Mouse (Mus musculus): ENCODE data around the gene Zc3h18. TPM values are rescaled to one million over a fixed set of nuclear protein-coding genes. Genes with fewer than 3 reads are reported as not detected.

Zc3h18 gene
- polyA plus RNA-seq, 1 experiment from 2014 or later, result 46.8 TPM

DNA sequence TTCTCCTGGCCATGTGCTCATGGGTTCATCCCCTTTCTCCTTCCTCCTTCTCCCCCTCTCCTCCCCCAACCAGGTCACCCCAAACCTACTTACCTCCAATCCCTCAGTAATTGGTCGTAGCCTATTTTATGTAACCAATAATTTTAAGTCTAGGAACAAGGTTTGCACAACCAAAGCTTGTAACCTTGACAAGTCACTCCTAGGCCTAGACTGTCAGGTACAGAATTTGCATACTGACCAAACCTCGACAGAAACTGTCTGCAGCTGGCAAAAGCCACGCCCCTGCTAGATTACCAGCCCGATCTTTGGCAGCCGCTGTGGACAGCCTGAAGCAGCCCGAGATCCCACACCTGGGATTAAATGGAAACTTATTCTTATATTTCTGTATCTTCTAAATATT lies 4.7 kb upstream of the Zc3h18 start:
- no peaks in the 10 kb centered on the region for H3K36me3 ChIP-seq
- H3K27ac ChIP-seq, result no peak overlapping the region
- no peaks in the 10 kb centered on the region for H3K9me3 ChIP-seq
- H3K9ac ChIP-seq, result no peak overlapping the region
- ATAC-seq (ENCODE audit: insufficient number of reproducible peaks, low FRiP score, low TSS enrichment, low read depth), result no peak
- no peaks in the 10 kb centered on the region for H3K27me3 ChIP-seq
- H3K4me3 ChIP-seq, result no peak overlapping the region
- H3K4me2 ChIP-seq, result no peak overlapping the region
- 62% methylated on average over 6 of the region's 6 CpGs for WGBS
- peaks cover 12% of the 10 kb centered on the region; the same call in 1 of the 2 replicates for H3K4me1 ChIP-seq

- H3K27me3 ChIP-seq, result no peaks in the 10 kb centered on the region
- no peak overlapping the region for H3K4me3 ChIP-seq
- 89% methylated on average over 7 of the region's 7 CpGs for WGBS
- peaks cover 19% of the 10 kb centered on the region for H3K4me1 ChIP-seq
- no peaks in the 10 kb centered on the region for H3K9me3 ChIP-seq
- H3K9ac ChIP-seq, result no peak overlapping the region
- no peak overlapping the region for H3K27ac ChIP-seq
- H3K36me3 ChIP-seq, result peaks cover 12% of the 10 kb centered on the region
- no peak overlapping the region for H3K4me2 ChIP-seq
- no peak for ATAC-seq (ENCODE audit: insufficient number of reproducible peaks, low FRiP score, low TSS enrichment, low read depth)
Observed at GRCm38 (mm10) chr8:122375320-122375719, 1.1 kb upstream of the Zc3h18 start.

- H3K9me3 ChIP-seq, result no peaks in the 10 kb centered on the region
- no peaks in the 10 kb centered on the region for H3K27me3 ChIP-seq
- H3K36me3 ChIP-seq, result peaks cover 17% of the 10 kb centered on the region
- no peak for ATAC-seq (ENCODE audit: insufficient number of reproducible peaks, low FRiP score, low TSS enrichment, low read depth)
- H3K27ac ChIP-seq, result peak overlapping the region; percentile 63
- 0 out of 2 replicates have a peak overlapping the region, but pooled peaks have one; percentile 10 for H3K9ac ChIP-seq
- peaks cover 19% of the 10 kb centered on the region for H3K4me1 ChIP-seq
- peak overlapping the region; percentile 85 for H3K4me3 ChIP-seq
- peak overlapping the region; percentile 74 for H3K4me2 ChIP-seq
- 16% methylated on average over 13 of the region's 13 CpGs for WGBS
Observed at GRCm38 (mm10) chr8:122375751-122376364, 551 bp upstream of the Zc3h18 start.

DNA sequence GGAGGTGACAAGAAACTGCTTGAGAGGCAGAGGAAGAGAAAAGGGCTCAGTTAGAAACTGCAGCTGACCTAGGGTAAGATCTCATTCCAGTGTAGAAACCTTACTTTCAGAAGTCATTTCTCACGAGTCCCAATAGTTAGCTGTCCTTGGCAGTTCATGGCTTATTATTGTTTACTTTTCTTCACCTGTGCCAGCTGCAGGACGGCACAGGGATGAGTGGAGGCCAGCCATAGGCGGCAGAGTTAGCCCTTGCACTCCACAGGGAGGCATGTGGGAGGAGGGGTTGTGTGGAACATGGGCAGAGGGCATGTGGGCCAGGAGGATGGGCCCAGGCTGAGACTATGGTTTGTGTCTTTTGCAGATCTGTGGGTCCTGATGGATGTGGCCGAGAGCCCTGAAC lies 6.6 kb downstream of the Zc3h18 start:
- Histone ChIP-seq H3K9ac (no peak overlapping the region), H3K4me3 (no peak overlapping the region), H3K4me1 (peaks cover 6% of the 10 kb centered on the region), H3K36me3 (peaks cover 68% of the 10 kb centered on the region), H3K9me3 (no peaks in the 10 kb centered on the region), H3K27ac (no peak overlapping the region), H3K27me3 (no peaks in the 10 kb centered on the region), H3K4me2 (no peak overlapping the region)
- no peak for ATAC-seq (ENCODE audit: insufficient number of reproducible peaks, low FRiP score, low TSS enrichment, low read depth)
- WGBS, result 74% methylated on average over 4 of the region's 4 CpGs

- Histone ChIP-seq H3K27ac (no peak overlapping the region), H3K4me3 (no peak overlapping the region), H3K4me1 (no peaks in the 10 kb centered on the region), H3K36me3 (peaks cover 90% of the 10 kb centered on the region), H3K9ac (no peak overlapping the region), H3K27me3 (no peaks in the 10 kb centered on the region), H3K4me2 (no peak overlapping the region), H3K9me3 (no peaks in the 10 kb centered on the region)
- no peak for ATAC-seq (ENCODE audit: insufficient number of reproducible peaks, low FRiP score, low TSS enrichment, low read depth)
- 85% methylated on average over 3 of the region's 3 CpGs for WGBS
Observed at GRCm38 (mm10) chr8:122389357-122389756, 12.9 kb downstream of the Zc3h18 start.

DNA sequence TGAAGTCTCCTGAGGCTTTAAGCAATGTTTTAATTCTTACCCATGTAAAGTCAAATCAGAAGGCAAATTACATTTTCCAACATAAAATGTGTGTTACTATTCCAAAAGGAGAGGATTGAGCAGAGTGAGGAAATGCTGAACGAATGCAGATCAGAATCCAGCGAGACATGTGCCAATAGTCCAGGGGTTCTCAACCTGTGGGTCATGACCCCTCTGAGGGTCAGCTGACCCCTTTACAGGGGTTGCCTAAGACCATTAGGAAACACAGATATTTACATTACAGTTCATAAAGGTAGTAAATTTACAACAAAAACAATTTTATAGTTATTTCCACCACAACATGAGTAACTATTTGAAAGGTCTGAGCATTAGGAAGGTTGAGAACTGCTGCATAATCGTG lies 14.3 kb downstream of the Zc3h18 start:
- Histone ChIP-seq H3K9me3 (no peaks in the 10 kb centered on the region), H3K27ac (no peak overlapping the region), H3K4me2 (no peak overlapping the region), H3K36me3 (peaks cover 91% of the 10 kb centered on the region), H3K4me1 (no peaks in the 10 kb centered on the region), H3K27me3 (no peaks in the 10 kb centered on the region), H3K4me3 (no peak overlapping the region), H3K9ac (no peak overlapping the region)
- 90% methylated on average over 3 of the region's 3 CpGs for WGBS
- ATAC-seq (ENCODE audit: insufficient number of reproducible peaks, low FRiP score, low TSS enrichment, low read depth), result no peak

GRCm38 (mm10) chr8:122393717-122394116 lies 17.3 kb downstream of the Zc3h18 start:
- H3K9ac ChIP-seq, result no peak overlapping the region
- no peak overlapping the region for H3K27ac ChIP-seq
- no peak overlapping the region for H3K4me3 ChIP-seq
- no peaks in the 10 kb centered on the region for H3K27me3 ChIP-seq
- no peaks in the 10 kb centered on the region for H3K9me3 ChIP-seq
- no peak overlapping the region for H3K4me2 ChIP-seq
- no peaks in the 10 kb centered on the region for H3K4me1 ChIP-seq
- no peak for ATAC-seq (ENCODE audit: insufficient number of reproducible peaks, low FRiP score, low TSS enrichment, low read depth)
- peaks cover 84% of the 10 kb centered on the region for H3K36me3 ChIP-seq

GRCm38 (mm10) chr8:122395291-122395690 lies 18.9 kb downstream of the Zc3h18 start:
- H3K4me2 ChIP-seq, result no peak overlapping the region
- H3K9me3 ChIP-seq, result no peaks in the 10 kb centered on the region
- H3K27me3 ChIP-seq, result no peaks in the 10 kb centered on the region
- peaks cover 86% of the 10 kb centered on the region for H3K36me3 ChIP-seq
- no peak for ATAC-seq (ENCODE audit: insufficient number of reproducible peaks, low FRiP score, low TSS enrichment, low read depth)
- 83% methylated on average over 6 of the region's 6 CpGs for WGBS
- no peaks in the 10 kb centered on the region for H3K4me1 ChIP-seq
- H3K27ac ChIP-seq, result no peak overlapping the region
- H3K4me3 ChIP-seq, result no peak overlapping the region
- no peak overlapping the region for H3K9ac ChIP-seq

- Histone ChIP-seq H3K27me3 (no peaks in the 10 kb centered on the region), H3K4me3 (no peak overlapping the region), H3K9me3 (no peaks in the 10 kb centered on the region), H3K36me3 (peaks cover 92% of the 10 kb centered on the region), H3K4me1 (no peaks in the 10 kb centered on the region), H3K9ac (no peak overlapping the region), H3K4me2 (no peak overlapping the region), H3K27ac (no peak overlapping the region)
- no peak for ATAC-seq (ENCODE audit: insufficient number of reproducible peaks, low FRiP score, low TSS enrichment, low read depth)
- whole genome bisulfite sequencing, result 95% methylated on average over 9 of the region's 9 CpGs
Observed at GRCm38 (mm10) chr8:122398186-122398585, 21.8 kb downstream of the Zc3h18 start.

DNA sequence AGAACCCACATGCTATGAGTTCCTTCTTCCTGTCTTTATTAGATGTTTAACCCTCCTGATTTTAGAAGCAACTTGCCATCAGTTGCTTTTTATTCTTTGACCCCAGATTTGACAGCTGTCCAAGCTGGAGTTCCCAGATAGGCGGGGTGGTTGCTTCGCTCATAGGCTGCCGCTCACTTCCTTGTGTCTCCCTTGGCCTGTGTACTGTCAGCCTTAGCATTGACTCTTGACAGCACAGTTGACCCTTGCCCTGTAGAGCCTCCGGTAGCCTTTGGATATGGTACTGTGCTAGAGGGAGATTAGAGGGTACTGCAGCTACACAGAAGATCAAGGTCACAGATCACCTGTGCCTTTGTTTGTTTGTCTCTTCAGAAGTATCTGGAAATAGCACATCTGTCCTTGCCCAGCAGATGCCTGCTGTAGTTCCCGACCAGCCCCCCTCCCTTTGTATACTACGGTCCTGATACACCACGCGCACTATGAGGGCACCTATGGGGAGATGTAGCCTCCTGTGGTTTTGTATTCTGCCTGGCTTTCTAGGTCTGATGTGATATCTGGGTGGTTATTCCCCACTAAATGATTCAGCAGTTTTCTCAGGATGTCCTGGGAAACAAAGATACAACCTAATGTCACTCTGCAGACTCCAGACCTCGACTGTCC lies 28.9 kb downstream of the Zc3h18 start:
- 91% methylated on average over 9 of the region's 9 CpGs for WGBS
- Histone ChIP-seq H3K9me3 (no peaks in the 10 kb centered on the region), H3K4me2 (no peak overlapping the region), H3K4me3 (no peak overlapping the region), H3K27me3 (no peaks in the 10 kb centered on the region), H3K27ac (no peak overlapping the region), H3K9ac (no peak overlapping the region), H3K36me3 (peaks cover 97% of the 10 kb centered on the region), H3K4me1 (no peaks in the 10 kb centered on the region)
- ATAC-seq (ENCODE audit: insufficient number of reproducible peaks, low FRiP score, low TSS enrichment, low read depth), result no peak

GRCm38 (mm10) chr8:122407678-122408077 lies 31.3 kb downstream of the Zc3h18 start:
- Histone ChIP-seq H3K4me3 (no peak overlapping the region), H3K4me1 (no peaks in the 10 kb centered on the region), H3K9ac (no peak overlapping the region), H3K27ac (no peak overlapping the region), H3K9me3 (no peaks in the 10 kb centered on the region), H3K4me2 (no peak overlapping the region), H3K36me3 (peaks cover 97% of the 10 kb centered on the region), H3K27me3 (no peaks in the 10 kb centered on the region)
- no peak for ATAC-seq (ENCODE audit: insufficient number of reproducible peaks, low FRiP score, low TSS enrichment, low read depth)
- 88% methylated on average over 7 of the region's 7 CpGs for WGBS

GRCm38 (mm10) chr8:122414311-122414710 lies 37.9 kb downstream of the Zc3h18 start:
- no peak overlapping the region for H3K4me2 ChIP-seq
- no peaks in the 10 kb centered on the region for H3K9me3 ChIP-seq
- 88% methylated on average over 9 of the region's 9 CpGs for WGBS
- H3K4me1 ChIP-seq, result no peaks in the 10 kb centered on the region
- H3K27ac ChIP-seq, result no peak overlapping the region
- H3K27me3 ChIP-seq, result no peaks in the 10 kb centered on the region
- H3K9ac ChIP-seq, result no peak overlapping the region
- no peak overlapping the region for H3K4me3 ChIP-seq
- H3K36me3 ChIP-seq, result peaks cover 94% of the 10 kb centered on the region
- no peak for ATAC-seq (ENCODE audit: insufficient number of reproducible peaks, low FRiP score, low TSS enrichment, low read depth)
